Mouse (Mus musculus): ENCODE data around the gene Ormdl3. TPM values are rescaled to one million over a fixed set of nuclear protein-coding genes. Genes with fewer than 3 reads are reported as not detected.
A peak's percentile ranks its signal among the peaks of the same experiment; 100 is the strongest.

The Ormdl3 gene
- total and polyA plus RNA-seq, 3 experiments: 52.7 to 93.7 TPM; not detected in 1

- DNase-seq (ENCODE audit: low read depth, low spot score): no peak
- H3K27me3 ChIP-seq (ENCODE audit: control insufficient read depth in 1 of 2, insufficient read depth in 2 of 2, low read length in 2 of 2): no peaks in the 10 kb centered on the region
- H3K79me2 ChIP-seq (ENCODE audit: control insufficient read depth, insufficient read depth, low read length, poor library complexity): peaks cover 30% of the 10 kb centered on the region
- peaks cover 44 to 74% of the 10 kb centered on the region in 2 experiments for H3K4me1 ChIP-seq (ENCODE audit: control insufficient read depth in 1 of 2, insufficient read depth in 2 of 2, low read length in 2 of 2)
- H3K9ac ChIP-seq (ENCODE audit: control insufficient read depth, low read depth, low read length, poor library complexity, severe bottlenecking): peak overlapping the region; percentile 13; the same call in 1 of the 2 replicates
- no peak overlapping the region for H3K4me3 ChIP-seq (ENCODE audit: control insufficient read depth in 1 of 2, insufficient read depth in 1 of 2, low read depth in 2 of 2, low read length in 2 of 2)
- peak overlapping the region; percentile 45 for H3K27ac ChIP-seq (ENCODE audit: control insufficient read depth, low read depth, low read length)
- H3K36me3 ChIP-seq (ENCODE audit: control insufficient read depth in 1 of 2, insufficient read depth in 2 of 2, low read length in 2 of 2): peaks cover 2 to 68% of the 10 kb centered on the region in 2 experiments; a peak in 3 of 4 replicates
- H3K9me3 ChIP-seq (replicated peaks; ENCODE audit: insufficient read depth, low read length): no peaks in the 10 kb centered on the region
- TF ChIP-seq JUND (IDR thresholded peaks at IDR 0.05; ENCODE audit: low read depth, low read length) (no peak), BHLHE40 (IDR thresholded peaks at IDR 0.05; ENCODE audit: borderline replicate concordance, low read depth, low read length) (no peak), RAD21 (IDR thresholded peaks at IDR 0.05; ENCODE audit: low read depth, low read length) (no peak), CHD2 (IDR thresholded peaks at IDR 0.05; ENCODE audit: low read length) (no peak), TAL1 (IDR thresholded peaks at IDR 0.05; ENCODE audit: low read length) (no peak), NRF1 (IDR thresholded peaks at IDR 0.05; ENCODE audit: insufficient read depth, low read depth, low read length, poor library complexity, severe bottlenecking) (no peak), RCOR1 (IDR thresholded peaks at IDR 0.05; ENCODE audit: low read depth, low read length) (no peak), ZMIZ1 (IDR thresholded peaks at IDR 0.05; ENCODE audit: low read depth, low read length) (no peak), TCF12 (IDR thresholded peaks at IDR 0.05; ENCODE audit: low read depth, low read length) (no peak)
Observed at GRCm38 (mm10) chr11:98584146-98584545, 3.0 kb downstream of the Ormdl3 start.

GRCm38 (mm10) chr11:98583571-98583970 lies 3.6 kb downstream of the Ormdl3 start:
- peaks cover 30% of the 10 kb centered on the region for H3K79me2 ChIP-seq (ENCODE audit: control insufficient read depth, insufficient read depth, low read length, poor library complexity)
- TF ChIP-seq CHD2 (IDR thresholded peaks at IDR 0.05; ENCODE audit: low read length): no peak
- no peak for TF ChIP-seq POLR2AphosphoS2 (IDR thresholded peaks at IDR 0.05; ENCODE audit: low read length)
- TF ChIP-seq HCFC1 (IDR thresholded peaks at IDR 0.05; ENCODE audit: low read depth, low read length): peak; percentile 6; the same call in 1 of the 2 replicates
- peak; percentile 48 for TF ChIP-seq SMC3 (IDR thresholded peaks at IDR 0.05; ENCODE audit: low read depth, low read length)
- TF ChIP-seq RAD21 (IDR thresholded peaks at IDR 0.05; ENCODE audit: low read depth, low read length): peak; percentile 20
- TF ChIP-seq CTCF (IDR thresholded peaks at IDR 0.05 in 2 of 3, conservative IDR thresholded peaks at IDR 0.05 in 1 of 3; ENCODE audit: control insufficient read depth in 1 of 3, insufficient read depth in 1 of 3, low read depth in 2 of 3, low read length in 3 of 3, poor library complexity in 1 of 3, severe bottlenecking in 1 of 3): peak; percentile 38 to 62 (median 48); a peak in 4 of 6 replicates
- no peaks in the 10 kb centered on the region for H3K27me3 ChIP-seq (ENCODE audit: control insufficient read depth in 1 of 2, insufficient read depth in 2 of 2, low read length in 2 of 2)
- no peaks in the 10 kb centered on the region for H3K9me3 ChIP-seq (replicated peaks; ENCODE audit: insufficient read depth, low read length)
- H3K36me3 ChIP-seq (ENCODE audit: control insufficient read depth in 1 of 2, insufficient read depth in 2 of 2, low read length in 2 of 2): peaks cover 2 to 62% of the 10 kb centered on the region in 2 experiments; a peak in 3 of 4 replicates
- peak overlapping the region in 1 of 2 experiments; percentile 7; a peak in 1 of 4 replicates for H3K4me3 ChIP-seq (ENCODE audit: control insufficient read depth in 1 of 2, insufficient read depth in 1 of 2, low read depth in 2 of 2, low read length in 2 of 2)
- H3K27ac ChIP-seq (ENCODE audit: control insufficient read depth, low read depth, low read length): peak overlapping the region; percentile 99
- H3K9ac ChIP-seq (ENCODE audit: control insufficient read depth, low read depth, low read length, poor library complexity, severe bottlenecking): peak overlapping the region; percentile 71
- peak; percentile 79 for DNase-seq (ENCODE audit: low read depth, low spot score)
- peaks cover 39 to 68% of the 10 kb centered on the region in 2 experiments for H3K4me1 ChIP-seq (ENCODE audit: control insufficient read depth in 1 of 2, insufficient read depth in 2 of 2, low read length in 2 of 2)

- H3K4me3 ChIP-seq (ENCODE audit: control insufficient read depth in 1 of 2, insufficient read depth in 1 of 2, low read depth in 2 of 2, low read length in 2 of 2): peak overlapping the region; percentile 18 to 22
- no peaks in the 10 kb centered on the region for H3K27me3 ChIP-seq (ENCODE audit: control insufficient read depth in 1 of 2, insufficient read depth in 2 of 2, low read length in 2 of 2)
- no peak for TF ChIP-seq POLR2A (IDR thresholded peaks at IDR 0.05; ENCODE audit: control insufficient read depth in 1 of 2, insufficient read depth in 1 of 2, low read depth in 1 of 2, low read length in 2 of 2, poor library complexity in 1 of 2)
- peak; percentile 67 for TF ChIP-seq ETS1 (IDR thresholded peaks at IDR 0.05; ENCODE audit: low read depth, low read length)
- TF ChIP-seq UBTF (IDR thresholded peaks at IDR 0.05; ENCODE audit: borderline replicate concordance, insufficient read depth, low read depth, low read length): 0 out of 2 replicates have a peak, but pooled peaks have one; percentile 42
- TF ChIP-seq SIN3A (IDR thresholded peaks at IDR 0.05; ENCODE audit: low read length): no peak; the same call in 1 of the 2 replicates
- no peak for TF ChIP-seq ZNF384 (IDR thresholded peaks at IDR 0.05; ENCODE audit: low read depth, low read length)
- no peak for TF ChIP-seq POLR2AphosphoS2 (IDR thresholded peaks at IDR 0.05; ENCODE audit: low read length)
- no peak for TF ChIP-seq MAX (IDR thresholded peaks at IDR 0.05; ENCODE audit: low read length)
- peak; percentile 38; the same call in 1 of the 2 replicates for TF ChIP-seq HCFC1 (IDR thresholded peaks at IDR 0.05; ENCODE audit: low read depth, low read length)
- peak; percentile 59 for TF ChIP-seq MXI1 (IDR thresholded peaks at IDR 0.05; ENCODE audit: low read depth, low read length)
- TF ChIP-seq TAL1 (IDR thresholded peaks at IDR 0.05; ENCODE audit: low read length): peak; percentile 94
- peak; percentile 84 for TF ChIP-seq GATA1 (IDR thresholded peaks at IDR 0.05; ENCODE audit: low read depth, low read length)
- peak; percentile 58 to 88 for TF ChIP-seq EP300 (IDR thresholded peaks at IDR 0.05; ENCODE audit: low read depth in 1 of 2, low read length in 2 of 2)
- no peak for TF ChIP-seq E2F4 (IDR thresholded peaks at IDR 0.05; ENCODE audit: borderline replicate concordance, low read depth, low read length)
- TF ChIP-seq NRF1 (IDR thresholded peaks at IDR 0.05; ENCODE audit: insufficient read depth, low read depth, low read length, poor library complexity, severe bottlenecking): peak; percentile 16; the same call in 1 of the 2 replicates
- TF ChIP-seq TCF12 (IDR thresholded peaks at IDR 0.05; ENCODE audit: low read depth, low read length): peak; percentile 94
- H3K27ac ChIP-seq (ENCODE audit: control insufficient read depth, low read depth, low read length): peak overlapping the region; percentile 99
- H3K36me3 ChIP-seq (ENCODE audit: control insufficient read depth in 1 of 2, insufficient read depth in 2 of 2, low read length in 2 of 2): peaks cover 2 to 60% of the 10 kb centered on the region in 2 experiments; a peak in 3 of 4 replicates
- H3K79me2 ChIP-seq (ENCODE audit: control insufficient read depth, insufficient read depth, low read length, poor library complexity): peaks cover 30% of the 10 kb centered on the region
- peak overlapping the region; percentile 71 for H3K9ac ChIP-seq (ENCODE audit: control insufficient read depth, low read depth, low read length, poor library complexity, severe bottlenecking)
- peaks cover 39 to 66% of the 10 kb centered on the region in 2 experiments for H3K4me1 ChIP-seq (ENCODE audit: control insufficient read depth in 1 of 2, insufficient read depth in 2 of 2, low read length in 2 of 2)
- H3K9me3 ChIP-seq (replicated peaks; ENCODE audit: insufficient read depth, low read length): no peaks in the 10 kb centered on the region
- DNase-seq (ENCODE audit: low read depth, low spot score): peak; percentile 92
Observed at GRCm38 (mm10) chr11:98583265-98583552, 4.0 kb downstream of the Ormdl3 start.

Data from MEL (cell line).